Mouse (Mus musculus): ENCODE data around the gene Mansc4. TPM values are rescaled to one million over a fixed set of nuclear protein-coding genes. Genes with fewer than 3 reads are reported as not detected.
A peak's percentile ranks its signal among the peaks of the same experiment; 100 is the strongest.

The Mansc4 gene
- polyA plus RNA-seq, 1 experiment from 2014 or later, result 0.63 TPM

DNA sequence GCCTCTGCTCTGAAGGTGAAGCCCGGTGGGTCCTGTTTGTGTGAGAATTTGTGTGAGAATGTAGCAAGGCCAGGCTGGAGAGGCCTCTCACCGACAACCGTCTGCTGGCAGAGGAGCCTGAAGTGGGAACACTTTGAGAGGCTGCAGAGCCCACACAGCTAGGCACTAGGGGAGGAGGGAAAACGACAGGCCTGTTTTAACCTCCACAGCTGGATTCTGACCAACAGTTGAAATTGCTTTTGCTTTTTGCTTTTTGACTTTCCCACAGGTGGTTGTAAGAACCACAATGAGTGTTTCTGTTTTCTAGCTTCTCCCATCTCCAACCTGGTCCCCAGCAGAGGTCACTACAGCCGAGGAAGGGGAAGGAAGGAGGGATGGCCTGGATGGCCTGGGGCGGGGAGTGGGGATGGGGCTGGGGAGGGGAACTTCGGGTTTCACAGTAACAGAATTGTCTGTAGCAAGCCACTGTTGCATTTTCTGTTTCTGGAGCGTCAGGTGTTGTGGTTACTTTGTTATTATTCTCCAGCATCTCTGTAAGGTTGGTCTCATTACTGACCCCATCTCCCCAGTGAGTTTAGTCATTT, 10.6 kb upstream of the Mansc4 start:
- ATAC-seq, result no peak
- DNase-seq (ENCODE audit: low read depth, low spot score), result no peak
- ChIA-PET POLR2A (interaction anchor here (0.6 kb wide), 1 partner anchor 28 kb away, joined by 5 read pairs; no protein-coding TSS in a partner anchor), CTCF (interaction anchor here (0.9 to 1.3 kb wide), 4 partner anchors 15 to 143 kb away, joined by 3 read pairs; no protein-coding TSS in a partner anchor)
- in situ Hi-C loops (cut with MboI; ENCODE audit: low pct_unique_long_range_greater_than_20kb), result loop anchor here (10.0 kb wide), 1 partner anchor 377 kb away; the partner anchor contains the start of gene Ccdc91
- H3K27me3 ChIP-seq, result no peaks in the 10 kb centered on the region
- no peak for TF ChIP-seq CTCF (IDR thresholded peaks at IDR 0.05)

- CTCF ChIA-PET, result interaction anchor here (1.2 kb wide), 1 partner anchor 132 kb away, joined by 3 read pairs; no protein-coding TSS in a partner anchor
These were observed 10.1 kb upstream of the Mansc4 start for GRCm38 (mm10) chr6:147096934-147097333.

DNA sequence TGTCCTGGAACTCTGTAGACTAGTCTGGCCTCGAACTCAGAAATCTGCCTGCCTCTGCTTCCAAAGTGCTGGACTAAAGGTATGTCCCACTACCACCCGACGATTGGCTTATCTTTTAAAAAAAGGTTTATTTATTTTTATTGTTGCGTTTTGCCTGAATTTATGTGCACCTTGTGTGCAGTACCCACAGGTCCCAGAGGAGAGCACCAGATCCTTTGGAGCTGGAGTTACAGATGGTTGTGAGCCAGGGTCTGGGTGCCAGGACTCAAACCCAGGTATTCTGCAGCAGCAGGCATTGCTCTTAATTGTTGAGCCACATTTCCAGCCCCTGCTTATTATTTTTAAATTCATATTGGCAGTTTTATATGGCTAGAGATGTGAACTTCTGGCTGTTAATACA, 9.3 kb upstream of the Mansc4 start:
- POLR2A ChIA-PET, result no interaction called here
- TF ChIP-seq CTCF (IDR thresholded peaks at IDR 0.05), result no peak
- DNase-seq (ENCODE audit: low read depth, low spot score), result no peak
- CTCF ChIA-PET, result no interaction called here
- no peaks in the 10 kb centered on the region for H3K27me3 ChIP-seq
- no peak for ATAC-seq
- in situ Hi-C loops (cut with MboI; ENCODE audit: low pct_unique_long_range_greater_than_20kb), result loop anchor here (10.0 kb wide), 1 partner anchor 379 kb away; the partner anchor contains the start of gene Ccdc91

More at GRCm38 (mm10) chr6:147096934-147097333, 10.1 kb upstream of the Mansc4 start:
- TF ChIP-seq CTCF (IDR thresholded peaks at IDR 0.05), result no peak
- ATAC-seq, result no peak
- in situ Hi-C loops (cut with MboI; ENCODE audit: low pct_unique_long_range_greater_than_20kb), result loop anchor here (10.0 kb wide), 1 partner anchor 378 kb away; the partner anchor contains the start of gene Ccdc91
- DNase-seq (ENCODE audit: low read depth, low spot score), result no peak
- POLR2A ChIA-PET, result interaction anchor here (0.6 kb wide), 1 partner anchor 27 kb away, joined by 5 read pairs; no protein-coding TSS in a partner anchor
- no peaks in the 10 kb centered on the region for H3K27me3 ChIP-seq

GRCm38 (mm10) chr6:147094771-147095170, 7.9 kb upstream of the Mansc4 start:
- no peaks in the 10 kb centered on the region for H3K27me3 ChIP-seq
- TF ChIP-seq CTCF (IDR thresholded peaks at IDR 0.05), result no peak
- CTCF ChIA-PET, result interaction anchor here (1.3 to 1.6 kb wide), 2 partner anchors 16 to 146 kb away, joined by 4 to 6 read pairs; no protein-coding TSS in a partner anchor
- POLR2A ChIA-PET, result no interaction called here
- ATAC-seq, result no peak
- in situ Hi-C loops (cut with MboI; ENCODE audit: low pct_unique_long_range_greater_than_20kb), result loop anchor here (10.0 kb wide), 1 partner anchor 380 kb away; the partner anchor contains the start of gene Ccdc91
- no peak for DNase-seq (ENCODE audit: low read depth, low spot score)

- ChIA-PET POLR2A (interaction anchor here (0.6 to 0.7 kb wide), 2 partner anchors 12 to 107 kb away, joined by 4 to 5 read pairs; no protein-coding TSS in a partner anchor), CTCF (no interaction called here)
- in situ Hi-C loops (cut with MboI; ENCODE audit: low pct_unique_long_range_greater_than_20kb), result loop anchor here (10.0 kb wide), 1 partner anchor 383 kb away; the partner anchor contains the start of gene Ccdc91
- no peak for TF ChIP-seq CTCF (IDR thresholded peaks at IDR 0.05)
- DNase-seq (ENCODE audit: low read depth, low spot score) (peak; percentile 7), ATAC-seq (peak; percentile 26)
- H3K27me3 ChIP-seq, result no peaks in the 10 kb centered on the region
These were observed 5.3 kb upstream of the Mansc4 start for GRCm38 (mm10) chr6:147092136-147092535.

DNA sequence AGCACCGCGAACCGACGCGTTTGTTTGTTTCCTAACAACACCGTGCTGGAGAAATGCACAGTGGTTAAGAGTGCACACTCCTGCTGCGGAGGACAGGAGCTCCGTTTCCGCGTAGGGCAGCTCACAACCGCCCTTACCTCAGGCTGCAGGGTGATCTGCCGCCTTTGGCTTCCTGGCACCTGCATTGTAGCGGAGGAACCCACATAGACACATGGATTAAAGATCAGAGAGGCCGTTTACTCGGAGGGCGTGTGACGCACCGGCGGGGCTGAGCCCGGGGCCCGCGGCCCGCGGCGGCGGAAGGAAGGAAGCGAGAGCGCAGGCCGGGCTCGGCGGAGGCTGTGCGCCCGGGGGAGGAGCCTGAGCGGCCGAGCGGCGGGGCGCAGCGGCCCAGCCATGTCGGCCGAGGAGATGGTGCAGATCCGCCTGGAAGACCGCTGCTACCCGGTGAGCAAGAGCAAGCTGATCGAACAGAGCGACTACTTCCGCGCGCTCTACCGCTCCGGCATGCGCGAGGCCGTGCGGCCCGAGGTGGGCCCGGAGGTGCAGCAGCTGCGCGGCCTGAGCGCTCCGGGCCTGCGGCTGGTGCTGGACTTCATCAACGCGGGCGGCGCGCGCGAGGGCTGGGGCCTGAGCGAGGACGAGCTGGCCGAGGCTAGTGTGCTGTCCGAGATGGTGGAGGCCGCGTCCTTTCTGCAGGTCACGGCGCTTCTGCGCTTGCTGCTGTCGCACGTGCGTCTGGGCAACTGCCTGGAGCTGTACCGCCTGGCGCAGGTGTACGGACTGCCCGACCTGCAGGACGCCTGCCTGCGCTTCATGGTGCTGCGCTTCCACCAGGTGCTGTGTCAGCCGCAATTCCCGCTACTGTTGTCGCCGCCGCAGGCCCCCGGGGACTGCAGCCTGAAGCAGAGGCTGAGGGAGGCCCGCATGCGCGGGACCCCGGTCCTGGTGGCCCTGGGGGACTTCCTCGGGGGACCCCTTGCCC, 4.6 kb upstream of the Mansc4 start, which contains the start of gene Klhl42:
Klhl42 (plus strand) TSS at position 244 of the 985 bp plus-strand sequence.
- H3K27me3 ChIP-seq, result no peaks in the 10 kb centered on the region
- ChIA-PET CTCF (no interaction called here), POLR2A (interaction anchor here (0.6 to 1.4 kb wide), 4 partner anchors 8 to 125 kb away, joined by 3 to 5 read pairs (median 4); no protein-coding TSS in a partner anchor)
- DNase-seq (ENCODE audit: low read depth, low spot score) (peak; percentile 20), ATAC-seq (peak; percentile 89)
- in situ Hi-C loops (cut with MboI; ENCODE audit: low pct_unique_long_range_greater_than_20kb), result loop anchor here (10.0 kb wide), 1 partner anchor 383 kb away; the partner anchor contains the start of gene Ccdc91
- no peak for TF ChIP-seq CTCF (IDR thresholded peaks at IDR 0.05)

DNA sequence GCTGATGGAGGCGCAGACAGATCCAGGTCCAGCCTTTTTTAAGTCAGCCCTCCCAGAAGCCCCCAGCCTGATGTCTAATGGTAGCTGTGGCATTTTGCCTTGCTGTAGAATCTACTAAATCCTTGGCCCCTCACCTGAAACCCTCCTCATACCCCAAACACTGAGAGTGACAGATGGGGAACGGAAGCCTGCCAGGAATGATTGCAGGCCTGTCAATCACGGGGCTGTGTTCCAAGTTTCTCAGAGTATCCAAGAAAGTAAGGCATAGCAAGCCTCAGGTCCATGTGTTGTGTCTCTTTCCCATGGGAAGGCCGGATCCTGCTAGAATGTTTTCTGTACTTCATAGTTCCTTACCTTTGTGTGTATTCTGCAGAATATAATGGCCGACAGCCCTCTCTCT, 3.4 kb upstream of the Mansc4 start:
- in situ Hi-C loops (cut with MboI; ENCODE audit: low pct_unique_long_range_greater_than_20kb), result loop anchor here (10.0 kb wide), 1 partner anchor 385 kb away; the partner anchor contains the start of gene Ccdc91
- ChIA-PET POLR2A (interaction anchor here (1.1 to 1.4 kb wide), 2 partner anchors 10 to 122 kb away, joined by 3 read pairs; no protein-coding TSS in a partner anchor), CTCF (no interaction called here)
- no peaks in the 10 kb centered on the region for H3K27me3 ChIP-seq
- DNase-seq (ENCODE audit: low read depth, low spot score) (no peak), ATAC-seq (no peak)
- TF ChIP-seq CTCF (IDR thresholded peaks at IDR 0.05), result no peak

GRCm38 (mm10) chr6:147088517-147088916, 1.7 kb upstream of the Mansc4 start:
- DNase-seq (ENCODE audit: low read depth, low spot score), result no peak
- no peak for TF ChIP-seq CTCF (IDR thresholded peaks at IDR 0.05)
- no peak for ATAC-seq
- no peaks in the 10 kb centered on the region for H3K27me3 ChIP-seq
- ChIA-PET POLR2A (no interaction called here), CTCF (no interaction called here)
- in situ Hi-C loops (cut with MboI; ENCODE audit: low pct_unique_long_range_greater_than_20kb), result no loop called here

- no peak for TF ChIP-seq CTCF (IDR thresholded peaks at IDR 0.05)
- in situ Hi-C loops (cut with MboI; ENCODE audit: low pct_unique_long_range_greater_than_20kb), result no loop called here
- ATAC-seq, result no peak
- CTCF ChIA-PET, result no interaction called here
- H3K27me3 ChIP-seq, result no peaks in the 10 kb centered on the region
- DNase-seq (ENCODE audit: low read depth, low spot score), result no peak
- POLR2A ChIA-PET, result interaction anchor here (0.6 kb wide), 1 partner anchor 14 kb away, joined by 3 read pairs; no protein-coding TSS in a partner anchor
These were observed 904 bp upstream of the Mansc4 start for GRCm38 (mm10) chr6:147087736-147088135.
